Mouse (Mus musculus) ES-E14 (cell line): ENCODE measurements at regions not wholly inside any gene's neighbourhood (a gene's known extent, or its start where the extent isn't known, plus 50 kb on each side); places are given as distances from the start of the nearest gene placed in this dataset.

Source experiments
- HCFC1 ChIP-seq: IDR thresholded peaks from 2 replicates; pipeline ENCODE4 v1.6.1; 2012; ENCODE audit warnings: low read length, inconsistent platforms, borderline replicate concordance; ENCODE audit not compliant: insufficient read depth
- MAFK ChIP-seq: IDR thresholded peaks from 2 replicates; pipeline ENCODE4 v1.6.1; 2014; ENCODE audit warnings: mild to moderate bottlenecking, low read depth, low read length, inconsistent platforms; ENCODE audit not compliant: insufficient read depth
- ZC3H11A ChIP-seq: IDR thresholded peaks from 2 replicates; pipeline ENCODE4 v1.6.1; 2012; ENCODE audit warnings: low read depth, mild to moderate bottlenecking, inconsistent platforms, low read length, borderline replicate concordance

DNA sequence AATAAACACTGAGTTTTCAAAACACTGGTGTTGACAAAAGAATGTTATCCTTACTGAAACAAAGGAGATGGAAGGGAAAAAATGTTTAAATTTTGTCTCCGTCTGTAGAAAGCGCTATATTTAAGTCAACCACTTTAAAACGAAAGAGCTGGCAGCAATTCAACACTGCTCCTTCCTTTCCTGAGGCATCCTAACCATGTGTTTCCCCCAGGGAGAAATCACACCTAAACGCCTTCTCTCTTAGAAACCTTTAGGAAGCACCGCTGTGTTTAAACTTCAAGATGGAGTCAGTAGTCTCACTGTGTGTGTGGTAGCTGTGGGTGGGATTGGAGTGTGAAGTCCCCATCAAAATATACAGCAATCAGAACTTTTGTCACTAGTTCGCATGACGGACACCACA, 268.6 kb upstream of the Intu start:
- TF ChIP-seq MAFK (no peak), ZC3H11A (no peak), HCFC1 (no peak)
